Mouse (Mus musculus) adrenal gland, adult 18-20 months (tissue): ENCODE measurements around the gene Ndp. TPM values are rescaled to one million over a fixed set of nuclear protein-coding genes. Genes with fewer than 3 reads are reported as not detected.

ENCODE experiments used
- DNase-seq, 2 experiments: peaks; one replicate each; pipeline ENCODE4 v3.0.0; 2021 to 2022; ENCODE audit warnings: low spot score in 2 of 2
- long read RNA-seq, 2 experiments: library from polyadenylated mRNA; stranded (forward); transcript quantifications; one replicate each; pipeline ENCODE4 v2.0.0; 2021
- total RNA-seq, 2 experiments: library from RNA; stranded (reverse); gene quantifications; 1 replicate in 1 of 2; 2 replicates in 1 of 2; pipeline ENCODE4 v1.2.3; 2021

The Ndp gene
- not detected for total RNA-seq
- long read RNA-seq, experiment 1 = 0 reads
- long read RNA-seq, experiment 2 = 0 reads

GRCm38 (mm10) chrX:16911241-16911873 lies at the start of gene Ndp:
Gene Ndp (minus strand): TSS chrX:16911774.
- DNase-seq = no peak

GRCm38 (mm10) chrX:16954767-16955166 lies 43.2 kb upstream of the Ndp start:
- DNase-seq = peak in 1 of 2 experiments; percentile 1

GRCm38 (mm10) chrX:16918006-16918405 lies 6.4 kb upstream of the Ndp start:
- no peak for DNase-seq

- no peak for DNase-seq
Measured at GRCm38 (mm10) chrX:16913118-16913517, 1.5 kb upstream of the Ndp start.

- DNase-seq = no peak
Measured at GRCm38 (mm10) chrX:16911911-16912310, 337 bp upstream of the Ndp start.

- DNase-seq = no peak
Measured at GRCm38 (mm10) chrX:16910211-16911095, 1.1 kb downstream of the Ndp start.

- no peak for DNase-seq
Measured at GRCm38 (mm10) chrX:16908652-16909051, 2.9 kb downstream of the Ndp start.

- no peak for DNase-seq
Measured at GRCm38 (mm10) chrX:16907554-16907953, 4.0 kb downstream of the Ndp start.

GRCm38 (mm10) chrX:16894377-16895175 lies 17.0 kb downstream of the Ndp start:
- no peak for DNase-seq

GRCm38 (mm10) chrX:16867640-16868314 lies 43.8 kb downstream of the Ndp start:
- DNase-seq = no peak

GRCm38 (mm10) chrX:16860244-16860643 lies 51.3 kb downstream of the Ndp start:
- no peak for DNase-seq

GRCm38 (mm10) chrX:16846034-16846433 lies 65.5 kb downstream of the Ndp start:
- DNase-seq = no peak

GRCm38 (mm10) chrX:16841443-16841842 lies 70.1 kb downstream of the Ndp start:
- DNase-seq = no peak

GRCm38 (mm10) chrX:16837293-16837692 lies 74.3 kb downstream of the Ndp start:
- no peak for DNase-seq

GRCm38 (mm10) chrX:16836488-16837082 lies 75.0 kb downstream of the Ndp start:
- DNase-seq = no peak

Other genes starting within 250 kb of the Ndp start
- gene Maob, start 94.4 kb downstream of the Ndp start, total RNA-seq = 10 to 100 TPM; 24.0 to 43.5 TPM